Mouse (Mus musculus): ENCODE data around the gene Pcmt1.

Pcmt1 gene

GRCm38 (mm10) chr10:7582891-7583557, 97.9 kb downstream of the Pcmt1 start:
- no peak for DNase-seq

DNA sequence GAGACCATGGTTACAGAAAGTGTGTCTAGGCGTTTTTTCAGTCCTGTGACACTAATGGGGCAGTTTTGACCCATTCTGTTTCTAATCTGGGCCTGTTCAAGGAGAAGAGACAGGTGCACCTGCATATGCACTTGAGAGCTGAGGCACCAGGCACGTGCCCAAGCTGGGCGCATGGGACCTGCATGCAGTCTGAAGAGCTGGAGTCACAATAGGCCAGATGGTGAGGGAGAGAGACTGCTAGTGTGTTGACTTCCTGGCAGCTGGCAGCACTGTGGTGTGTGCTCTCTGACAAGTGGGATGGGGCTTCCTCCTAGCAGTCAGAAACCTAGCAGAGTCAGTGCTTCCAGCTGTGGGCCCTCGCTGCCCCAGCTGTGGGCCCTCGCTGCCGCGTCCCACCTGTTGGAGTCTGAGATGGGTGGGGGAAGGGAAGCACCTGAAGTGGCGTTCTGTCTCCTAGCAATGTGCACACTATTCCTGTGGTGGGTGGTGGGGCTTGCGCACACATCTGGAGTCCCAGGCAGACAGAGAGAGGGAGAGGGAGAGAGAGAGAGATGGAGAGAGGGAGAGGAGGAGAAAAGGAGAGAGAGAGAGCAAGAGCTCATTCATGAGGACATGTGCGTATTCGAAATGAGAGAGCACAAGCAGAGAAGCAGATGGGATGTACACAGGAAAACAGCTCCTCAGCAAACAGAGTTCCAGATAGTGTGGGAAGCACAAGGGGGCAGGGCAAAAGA, 98.6 kb downstream of the Pcmt1 start:
- peak; percentile 52 to 80 for DNase-seq

GRCm38 (mm10) chr10:7581401-7581800, 99.5 kb downstream of the Pcmt1 start:
- no peak for DNase-seq

All from thymus, postnatal 36 days (tissue).